Mouse (Mus musculus) ES-E14 (cell line): ENCODE results near the gene Ippk. TPM values are rescaled to one million over a fixed set of nuclear protein-coding genes. Genes with fewer than 3 reads are reported as not detected.

Experiments used
- DNase-seq: peaks from one replicate; pipeline ENCODE4 v3.0.0-alpha.2; 2013; ENCODE audit warnings: low read depth, low spot score
- H3K27ac ChIP-seq: 2 replicates; pipeline ENCODE4 v1.5.1; 2012; ENCODE audit warnings: low read depth, mild to moderate bottlenecking, low read length, moderate library complexity, mixed read lengths; ENCODE audit not compliant: poor library complexity, insufficient read depth, severe bottlenecking
- H3K36me3 ChIP-seq: 2 replicates; pipeline ENCODE4 v1.6.1; 2012; ENCODE audit warnings: mild to moderate bottlenecking, low read length, moderate library complexity, mixed read lengths; ENCODE audit not compliant: control insufficient read depth, poor library complexity, insufficient read depth, severe bottlenecking
- H3K4me1 ChIP-seq, 2 experiments: fragments of 150-350 bp in 1 of 2; sonication (generic) in 1 of 2; 2 replicates each; pipeline ENCODE4 v1.6.1; 2012; ENCODE audit warnings: low read length in 2 of 2, mild to moderate bottlenecking in 1 of 2, mixed read lengths in 1 of 2; ENCODE audit not compliant: control insufficient read depth in 2 of 2, insufficient read depth in 2 of 2, poor library complexity in 1 of 2
- H3K4me3 ChIP-seq, 2 experiments: fragments of 150-350 bp in 1 of 2; sonication (generic) in 1 of 2; 2 replicates each; pipeline ENCODE4 v1.5.1; 2012; ENCODE audit warnings: low read length in 2 of 2, low read depth in 1 of 2, mild to moderate bottlenecking in 1 of 2, mixed read lengths in 1 of 2; ENCODE audit not compliant: insufficient read depth in 1 of 2, poor library complexity in 1 of 2, severe bottlenecking in 1 of 2
- H3K9ac ChIP-seq: 2 replicates; pipeline ENCODE4 v1.6.1; 2012; ENCODE audit warnings: low read depth, mild to moderate bottlenecking, low read length, mixed read lengths; ENCODE audit not compliant: poor library complexity, insufficient read depth, severe bottlenecking
- H3K9me3 ChIP-seq: fragments of 150-350 bp; sonication (generic); 2 replicates; pipeline ENCODE4 v1.6.1; 2012; ENCODE audit warnings: low read depth, mild to moderate bottlenecking, low read length; ENCODE audit not compliant: control insufficient read depth, insufficient read depth
- CHD2 ChIP-seq: IDR thresholded peaks from 2 replicates; pipeline ENCODE4 v1.6.1; 2014; ENCODE audit warnings: mild to moderate bottlenecking, low read depth, low read length, inconsistent platforms
- HCFC1 ChIP-seq: IDR thresholded peaks from 2 replicates; pipeline ENCODE4 v1.6.1; 2012; ENCODE audit warnings: low read length, inconsistent platforms, borderline replicate concordance; ENCODE audit not compliant: insufficient read depth
- MAFK ChIP-seq: IDR thresholded peaks from 2 replicates; pipeline ENCODE4 v1.6.1; 2014; ENCODE audit warnings: mild to moderate bottlenecking, low read depth, low read length, inconsistent platforms; ENCODE audit not compliant: insufficient read depth
- ZC3H11A ChIP-seq: IDR thresholded peaks from 2 replicates; pipeline ENCODE4 v1.6.1; 2012; ENCODE audit warnings: low read depth, mild to moderate bottlenecking, inconsistent platforms, low read length, borderline replicate concordance
- ZNF384 ChIP-seq: IDR thresholded peaks from 2 replicates; pipeline ENCODE4 v1.6.1; 2012; ENCODE audit warnings: low read depth, low read length, inconsistent platforms
- in situ Hi-C, 2 experiments: fragments of 600-800 bp; cut with MboI; formaldehyde crosslinking; loops; one replicate each; pipeline ENCODE4 v1.15.1; 2025; ENCODE audit warnings: low sequenced_read_pairs in 2 of 2, inconsistent platforms in 1 of 2; ENCODE audit not compliant: unreplicated experiment in 2 of 2
- total RNA-seq: library from RNA; depleted of rRNA; stranded (reverse); fragments of 300-350 nt; gene quantifications from 2 replicates; pipeline ENCODE4 v1.2.3, GENCODE M21; 2012

Ippk gene
- total RNA-seq, 1 experiment: 16.9 TPM

DNA sequence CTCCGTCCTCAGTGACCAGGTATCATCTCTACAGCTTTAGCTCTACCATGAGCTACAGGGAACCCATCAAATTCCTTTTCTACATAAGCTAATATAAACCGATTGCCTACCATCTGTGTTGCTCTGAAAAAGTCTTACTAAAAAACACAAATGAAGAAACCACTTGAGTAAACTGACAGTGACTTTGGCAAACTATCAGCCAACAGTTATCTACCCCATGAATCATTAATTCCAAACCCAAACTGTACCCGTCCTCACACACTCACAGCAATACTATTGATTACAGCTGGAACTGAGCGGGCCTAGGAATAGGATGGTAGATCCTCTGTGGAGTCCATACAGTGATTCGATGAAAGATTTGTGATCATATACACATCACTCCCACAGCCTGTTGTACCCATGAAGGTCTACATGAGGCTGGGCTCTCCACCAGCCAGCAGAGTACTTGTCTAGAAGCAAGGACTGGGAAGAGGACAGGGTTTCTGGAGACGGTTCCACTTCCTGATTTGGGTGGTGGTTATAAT lies 57.9 kb downstream of the Ippk start:
- in situ Hi-C loops: no loop called here
- H3K9me3 ChIP-seq: no peaks in the 10 kb centered on the region
- no peaks in the 10 kb centered on the region for H3K4me1 ChIP-seq
- no peaks in the 10 kb centered on the region for H3K36me3 ChIP-seq
- no peak overlapping the region for H3K9ac ChIP-seq
- TF ChIP-seq MAFK (no peak), CHD2 (no peak), ZNF384 (no peak), HCFC1 (no peak), ZC3H11A (no peak)
- no peak overlapping the region for H3K27ac ChIP-seq
- H3K4me3 ChIP-seq: no peak overlapping the region
- no peak for DNase-seq

GRCm38 (mm10) chr13:49479399-49479798 lies 58.4 kb downstream of the Ippk start:
- H3K27ac ChIP-seq: no peak overlapping the region

DNA sequence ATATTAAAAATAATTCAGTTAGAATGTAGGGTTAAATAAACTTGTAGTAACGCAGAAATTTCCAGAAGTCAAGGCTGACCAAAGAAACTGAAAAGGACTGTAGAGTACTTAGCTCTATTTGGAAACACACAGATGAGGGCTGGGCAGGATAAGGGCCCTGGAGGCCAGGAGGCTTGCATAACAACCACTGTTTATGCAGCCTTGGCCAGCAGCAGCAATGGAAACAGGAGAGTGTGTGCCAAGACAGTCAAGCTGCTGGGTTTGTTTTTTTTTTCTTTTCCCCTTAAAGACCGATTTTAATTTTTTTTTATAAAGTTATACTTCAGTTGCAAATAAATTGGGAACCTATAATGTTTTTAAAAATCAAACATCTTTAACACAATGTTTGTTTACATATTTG lies 59.0 kb downstream of the Ippk start:
- H3K9me3 ChIP-seq: no peaks in the 10 kb centered on the region
- no peak overlapping the region for H3K4me3 ChIP-seq
- no peak overlapping the region for H3K27ac ChIP-seq
- no peak for DNase-seq
- H3K9ac ChIP-seq: no peak overlapping the region
- in situ Hi-C loops: no loop called here
- no peak for TF ChIP-seq ZNF384
- TF ChIP-seq MAFK: no peak
- TF ChIP-seq ZC3H11A: no peak
- no peak for TF ChIP-seq HCFC1
- TF ChIP-seq CHD2: no peak
- H3K4me1 ChIP-seq: no peaks in the 10 kb centered on the region
- H3K36me3 ChIP-seq: no peaks in the 10 kb centered on the region

More at GRCm38 (mm10) chr13:49479399-49479798, 58.4 kb downstream of the Ippk start:
- H3K36me3 ChIP-seq: no peaks in the 10 kb centered on the region
- H3K9me3 ChIP-seq: no peaks in the 10 kb centered on the region
- no peak overlapping the region for H3K9ac ChIP-seq
- no peaks in the 10 kb centered on the region for H3K4me1 ChIP-seq
- TF ChIP-seq MAFK (no peak), ZC3H11A (no peak), HCFC1 (no peak), ZNF384 (no peak), CHD2 (no peak)
- no peak overlapping the region for H3K4me3 ChIP-seq
- no peak for DNase-seq
- in situ Hi-C loops: no loop called here

DNA sequence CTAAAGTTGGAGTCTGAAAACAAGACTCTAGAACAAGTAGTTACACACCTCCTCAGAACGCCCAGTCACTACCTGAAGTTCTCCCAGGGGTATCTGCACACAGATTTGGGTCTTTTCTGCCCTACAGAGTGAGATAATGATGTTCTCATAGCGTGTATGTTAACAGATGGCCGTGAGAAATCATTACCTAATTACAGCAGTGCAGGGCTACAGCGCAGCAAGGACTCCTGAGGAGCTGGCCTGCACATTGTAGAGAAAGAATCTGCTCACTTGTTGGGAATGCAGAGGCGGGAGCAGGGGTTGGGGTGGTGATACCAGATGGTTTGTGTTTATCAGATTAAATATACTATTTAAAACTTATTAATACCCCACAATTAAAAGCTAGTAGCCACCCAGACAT lies 59.5 kb downstream of the Ippk start:
- no peak for TF ChIP-seq HCFC1
- TF ChIP-seq ZNF384: no peak
- no peak for TF ChIP-seq CHD2
- no peak for TF ChIP-seq MAFK
- no peak for TF ChIP-seq ZC3H11A
- Histone ChIP-seq H3K4me1 (no peaks in the 10 kb centered on the region), H3K9ac (no peak overlapping the region), H3K9me3 (no peaks in the 10 kb centered on the region), H3K4me3 (no peak overlapping the region), H3K36me3 (no peaks in the 10 kb centered on the region), H3K27ac (no peak overlapping the region)
- in situ Hi-C loops: no loop called here
- DNase-seq: no peak

- Histone ChIP-seq H3K4me3 (no peak overlapping the region), H3K27ac (no peak overlapping the region), H3K9ac (no peak overlapping the region), H3K36me3 (no peaks in the 10 kb centered on the region), H3K9me3 (no peaks in the 10 kb centered on the region), H3K4me1 (no peaks in the 10 kb centered on the region)
- DNase-seq: no peak
- TF ChIP-seq CHD2 (no peak), ZC3H11A (no peak), ZNF384 (no peak), HCFC1 (no peak), MAFK (no peak)
- in situ Hi-C loops: no loop called here
Measured at GRCm38 (mm10) chr13:49485388-49485787, 64.3 kb downstream of the Ippk start.
